Comparison of ENCODE assay signal across 7 mouse cellular contexts in genomic region chr4:57915216-57915965, GRCm38 (mm10). TPM values are rescaled to one million over a fixed set of nuclear protein-coding genes. Genes with fewer than 3 reads are reported as not detected.
DNase-seq lines count a peak whose midpoint lies in the region; ATAC-seq and TF ChIP-seq lines count a peak whose summit lies in the region.

No protein-coding gene starts in this region.

- H3K27me3 ChIP-seq in spleen, adult 2 months (ENCODE audit: control insufficient read depth, insufficient read depth, low read length), result no peaks in the 10 kb centered on the region
- no peaks in the 10 kb centered on the region for H3K27me3 ChIP-seq in cerebellum, adult 2 months (ENCODE audit: control insufficient read depth, insufficient read depth, low read length)
- no peaks in the 10 kb centered on the region for H3K27me3 ChIP-seq in liver, postnatal 0 days (ENCODE audit: insufficient read depth, low read length)

- TF ChIP-seq POLR2A in spleen, adult 2 months (IDR thresholded peaks at IDR 0.05; ENCODE audit: low read depth, low read length), result no peak
- no peak for TF ChIP-seq POLR2A in cerebellum, adult 2 months (IDR thresholded peaks at IDR 0.05; ENCODE audit: borderline replicate concordance, insufficient read depth, low read length)

- no peak overlapping the region for H3K27ac ChIP-seq in spleen, adult 2 months (ENCODE audit: insufficient read depth, low read length)
- H3K27ac ChIP-seq in cerebellum, adult 2 months (ENCODE audit: insufficient read depth, low read length), result no peak overlapping the region
- no peak overlapping the region for H3K27ac ChIP-seq in liver, postnatal 0 days (ENCODE audit: low read depth)

- no peaks in the 10 kb centered on the region for H3K36me3 ChIP-seq in spleen, adult 2 months (ENCODE audit: control insufficient read depth, insufficient read depth, low read length)
- no peaks in the 10 kb centered on the region for H3K36me3 ChIP-seq in liver, postnatal 0 days (replicated peaks; ENCODE audit: insufficient read depth, low read length)

- H3K4me1 ChIP-seq in spleen, adult 2 months (ENCODE audit: control insufficient read depth, insufficient read depth, insufficient read length), result no peaks in the 10 kb centered on the region; the same call in 1 of the 2 replicates
- peaks cover 18% of the 10 kb centered on the region for H3K4me1 ChIP-seq in cerebellum, adult 2 months (ENCODE audit: control insufficient read depth, insufficient read depth, low read length)
- peaks cover 7% of the 10 kb centered on the region for H3K4me1 ChIP-seq in liver, postnatal 0 days (ENCODE audit: insufficient read depth)

- TF ChIP-seq CTCF in spleen, adult 2 months (IDR thresholded peaks at IDR 0.05; ENCODE audit: extremely low read depth, insufficient read depth, insufficient read length, insufficient replicate concordance), result no peak
- no peak for TF ChIP-seq CTCF in cerebellum, adult 2 months (IDR thresholded peaks at IDR 0.05; ENCODE audit: borderline replicate concordance, insufficient read depth, low read depth, low read length)
- TF ChIP-seq CTCF in liver, postnatal 0 days (IDR thresholded peaks at IDR 0.05; ENCODE audit: low read depth), result no peak

- WGBS in spleen, adult 2 months, result 36% methylated on average over 17 of the region's 17 CpGs
- WGBS in cerebellum, adult 2 months, result 9% methylated on average over 17 of the region's 17 CpGs
- 27% methylated on average over 17 of the region's 17 CpGs for WGBS in liver, postnatal 0 days (ENCODE audit: insufficient replicate concordance)

- no peak for DNase-seq in spleen, adult 2 months (ENCODE audit: low read depth in 1 of 2, low spot score in 2 of 2)
- no peak for DNase-seq in spleen, postnatal 36 days (ENCODE audit: low spot score in 2 of 2)
- peak; percentile 81 to 90 for DNase-seq in cerebellum, adult 2 months
- peak; percentile 72 to 75 for DNase-seq in heart, adult 18-20 months
- DNase-seq in kidney, adult 8-10 months, result peak; percentile 89 to 90
- DNase-seq in liver, postnatal 0 days, result no peak
- DNase-seq in testis, postnatal 14 days (ENCODE audit: low spot score), result peak; percentile 23

- peak overlapping the region; percentile 60 for H3K4me2 ChIP-seq in liver, postnatal 0 days (ENCODE audit: low read depth, low read length)

- no peak for TF ChIP-seq EP300 in liver, postnatal 0 days (IDR thresholded peaks at IDR 0.05; ENCODE audit: low read depth)

- H3K9me3 ChIP-seq in liver, postnatal 0 days (ENCODE audit: low read length), result no peaks in the 10 kb centered on the region

- 0 out of 2 replicates have a peak overlapping the region, but pooled peaks have one; percentile 44 for H3K9ac ChIP-seq in liver, postnatal 0 days (replicated peaks)

- H3K4me3 ChIP-seq in spleen, adult 2 months (ENCODE audit: extremely low read depth, insufficient read depth, insufficient read length), result peak overlapping the region; percentile 9; the same call in 1 of the 2 replicates
- peak overlapping the region; percentile 46 for H3K4me3 ChIP-seq in cerebellum, adult 2 months (replicated peaks; ENCODE audit: insufficient read depth, low read depth, low read length)
- H3K4me3 ChIP-seq in liver, postnatal 0 days (ENCODE audit: low read depth, low read length), result peak overlapping the region; percentile 38

- ATAC-seq in liver, postnatal 0 days, result no peak

RNA-seq across cellular contexts. Expression of gene D630039A03Rik, which starts 0.7 kb away (rescaled TPM):
- polyA plus RNA-seq in spleen, adult 2 months (2012; rRNA removed), result 0.18 and 0.19 TPM in 2 replicates
- polyA plus RNA-seq in cerebellum, adult 2 months (2012; rRNA removed), result 0.54 and 0.86 TPM in 2 replicates
- under 1 TPM; 0.17 to 0.23 TPM for total RNA-seq in heart, adult 18-20 months (2021)
- polyA plus RNA-seq in liver, postnatal 0 days (2015; fragmentation: Nextera tagmentation; extraction: Ambion mirVana), result 1.5 and 1.6 TPM in 2 replicates

RNA-seq across cellular contexts. Expression of gene Txn1, which starts 40.8 kb away (rescaled TPM):
- polyA plus RNA-seq in spleen, adult 2 months (2012; rRNA removed), result 57.0 and 69.7 TPM in 2 replicates
- 119 and 125 TPM in 2 replicates for polyA plus RNA-seq in cerebellum, adult 2 months (2012; rRNA removed)
- 100 to 1,000 TPM; 115 to 116 TPM for total RNA-seq in heart, adult 18-20 months (2021)
- polyA plus RNA-seq in liver, postnatal 0 days (2015; fragmentation: Nextera tagmentation; extraction: Ambion mirVana), result 228 and 231 TPM in 2 replicates

Comparison
In these comparisons a context has a peak if more than half of its experiments do, and no peak if none do; other contexts are left out.
1. DNase-seq: peak in cerebellum, adult 2 months (2 of 2), heart, adult 18-20 months (2 of 2), kidney, adult 8-10 months (2 of 2) and testis, postnatal 14 days (single experiment); none in spleen, adult 2 months (0 of 2), spleen, postnatal 36 days (0 of 2) and liver, postnatal 0 days (single experiment).
2. Peak in every context shown above with its lines, with median percentiles within 50 percentile points of each other: H3K4me3 ChIP-seq.